11 mouse cellular contexts compared by ENCODE assay signal in the genomic region with DNA sequence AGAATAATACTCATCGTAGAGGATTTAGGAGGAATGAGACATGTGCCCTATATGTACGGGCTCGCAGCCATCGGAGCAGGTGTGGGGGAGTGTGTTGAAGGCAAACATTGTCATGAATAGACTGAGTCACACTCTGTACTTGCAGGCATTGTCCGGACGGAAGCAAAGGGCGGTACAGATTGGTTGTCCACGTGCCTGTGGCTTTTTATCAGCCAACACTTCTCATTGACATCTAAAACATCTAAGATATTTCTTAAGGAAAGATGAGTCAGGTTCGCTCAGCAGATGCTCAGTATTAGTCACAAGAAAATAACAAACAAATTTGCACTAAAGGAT.
DNase-seq lines count a peak whose midpoint lies in the region; ATAC-seq and TF ChIP-seq lines count a peak whose summit lies in the region.
"Had no signal": no experiment of that assay in that cellular context is flagged by ENCODE, and none has a peak within 500 bp of the region (broad histone marks: within the 10 kb centered on the region; RNA-seq: fewer than 3 reads in every experiment).

No protein-coding gene starts in this region.

- H3K79me2 ChIP-seq in C2C12 (ENCODE audit: control insufficient read depth, insufficient read depth), result no peaks in the 10 kb centered on the region

- no peaks in the 10 kb centered on the region for H3K36me3 ChIP-seq in C2C12 (ENCODE audit: control insufficient read depth, insufficient read depth)
- H3K36me3 ChIP-seq: limb, embryonic 13.5 days had no signal

- DNase-seq in layer of hippocampus, adult 18-20 months (ENCODE audit: low spot score in 2 of 2), result peak; percentile 49 to 62
- no peak for DNase-seq in layer of hippocampus, adult 9-10 months (ENCODE audit: low spot score)
- DNase-seq in 3T3-L1 (ENCODE audit: low read depth, low spot score), result peak; percentile 82
- DNase-seq in left cerebral cortex, postnatal 36 days (ENCODE audit: low spot score in 2 of 2), result peak; percentile 33 to 42
- no peak for DNase-seq in gastrocnemius, postnatal 14 days
- DNase-seq in kidney, adult 18-20 months, result no peak
- DNase-seq: cerebellum, postnatal 25 days; heart, postnatal 10 days had no signal

- no peak overlapping the region for H3ac ChIP-seq in C2C12 (ENCODE audit: control insufficient read depth, insufficient read length, low read depth)

- intact Hi-C loops in left cerebral cortex, postnatal 36 days (cut with DNase I), result loop anchor here (2.0 to 10.0 kb wide), 3 partner anchors 27 to 349 kb away; no protein-coding TSS in a partner anchor
- intact Hi-C loops in gastrocnemius, postnatal 14 days (cut with DNase I; ENCODE audit: low total_unique reads), result no loop called here

- H3K79me3 ChIP-seq in C2C12 (ENCODE audit: low read depth), result no peaks in the 10 kb centered on the region

- H3K27me3 ChIP-seq in C2C12 (ENCODE audit: control insufficient read depth, insufficient read depth, insufficient read length), result no peaks in the 10 kb centered on the region
- H3K27me3 ChIP-seq: limb, embryonic 13.5 days had no signal

- TF ChIP-seq CTCF in C2C12 (IDR thresholded peaks at IDR 0.05; ENCODE audit: control insufficient read depth, insufficient read depth, insufficient read length), result no peak

- no peak for ATAC-seq in CD4-positive, CD25-positive, alpha-beta regulatory T cell, adult 4 months

- no peak overlapping the region for H3K4me3 ChIP-seq in C2C12 (ENCODE audit: insufficient read depth, poor library complexity, severe bottlenecking)
- H3K4me3 ChIP-seq: limb, embryonic 13.5 days had no signal

TF ChIP-seq in C2C12, 6 proteins besides CTCF, POLR2A, EP300 and RAD21:
- peak; percentile 98 for TF ChIP-seq FOSL1 (IDR thresholded peaks at IDR 0.05; ENCODE audit: insufficient read depth, low read length, poor library complexity, severe bottlenecking)
- peak; percentile 98 for TF ChIP-seq MAX (IDR thresholded peaks at IDR 0.05)
- no peak for TF ChIP-seq MYOG (IDR thresholded peaks at IDR 0.05; ENCODE audit: control insufficient read depth, extremely low read depth, insufficient read length)
- peak; percentile 94 for TF ChIP-seq USF1 (IDR thresholded peaks at IDR 0.05; ENCODE audit: low read depth)
- no peak for TF ChIP-seq CEBPB (IDR thresholded peaks at IDR 0.05; ENCODE audit: low read depth)
- TF ChIP-seq MYOD1 (IDR thresholded peaks at IDR 0.05; ENCODE audit: control insufficient read depth, insufficient read length, low read depth), result peak; percentile 99

Comparison
In these comparisons a context has a peak if more than half of its experiments do, and no peak if none do; other contexts are left out.
1. DNase-seq: peak in layer of hippocampus, adult 18-20 months (2 of 2), 3T3-L1 (single experiment) and left cerebral cortex, postnatal 36 days (2 of 2); none in layer of hippocampus, adult 9-10 months (single experiment), gastrocnemius, postnatal 14 days (single experiment) and kidney, adult 18-20 months (single experiment).